Mouse (Mus musculus) heart, embryonic 11.5 days (tissue): ENCODE measurements at regions not wholly inside any gene's neighbourhood (a gene's known extent, or its start where the extent isn't known, plus 50 kb on each side); places are given as distances from the start of the nearest gene placed in this dataset.

ENCODE experiments used
- ATAC-seq: fragments of 200-750 bp; cut with Nextera tagmentation; replicated peaks from 2 replicates; pipeline ENCODE4 v1.8.0; 2017; ENCODE audit warnings: moderate library complexity; ENCODE audit not compliant: insufficient number of reproducible peaks, low FRiP score, low TSS enrichment
- H3K27ac ChIP-seq: fragments of 300-500 bp; sonication (generic); 2 replicates; pipeline ENCODE4 v1.5.1; 2014; ENCODE audit warnings: mild to moderate bottlenecking, low read depth, low read length
- H3K27me3 ChIP-seq: fragments of 300-500 bp; sonication (generic); 2 replicates; pipeline ENCODE4 v1.6.1; 2014; ENCODE audit warnings: mild to moderate bottlenecking, low read length, mixed read lengths; ENCODE audit not compliant: control insufficient read depth, insufficient read depth
- H3K36me3 ChIP-seq: fragments of 300-500 bp; sonication (generic); 2 replicates; pipeline ENCODE4 v1.6.1; 2014; ENCODE audit warnings: mild to moderate bottlenecking, low read length, moderate library complexity, mixed read lengths; ENCODE audit not compliant: control insufficient read depth, insufficient read depth
- H3K4me1 ChIP-seq: fragments of 300-500 bp; sonication (generic); 2 replicates; pipeline ENCODE4 v1.6.1; 2014; ENCODE audit warnings: low read length; ENCODE audit not compliant: control insufficient read depth, insufficient read depth
- H3K4me2 ChIP-seq: fragments of 300-500 bp; sonication (generic); 2 replicates; pipeline ENCODE4 v1.6.1; 2014; ENCODE audit warnings: mild to moderate bottlenecking, moderate library complexity
- H3K4me3 ChIP-seq: fragments of 300-500 bp; sonication (generic); 2 replicates; pipeline ENCODE4 v1.5.1; 2014; ENCODE audit warnings: low read depth, low read length
- H3K9ac ChIP-seq: fragments of 300-500 bp; sonication (generic); 2 replicates; pipeline ENCODE4 v1.6.1; 2014; ENCODE audit warnings: mild to moderate bottlenecking, low read depth, low read length, moderate library complexity
- H3K9me3 ChIP-seq: fragments of 300-500 bp; sonication (generic); replicated peaks from 2 replicates; pipeline ENCODE4 v1.6.1; 2016; ENCODE audit warnings: low read length; ENCODE audit not compliant: control insufficient read depth
- WGBS: fragments of 180-500 bp; shearing (Covaris S2); extraction: QIAGEN DNeasy Blood & Tissue Kit; methylation state at CpG from one replicate; pipeline ENCODE4 v1.1.7; 2014; ENCODE audit not compliant: insufficient replicate concordance; 5-methylcytosine and 5-hydroxymethylcytosine counted together

- no peak overlapping the region for H3K9ac ChIP-seq
- H3K27ac ChIP-seq = no peak overlapping the region
- H3K27me3 ChIP-seq = no peaks in the 10 kb centered on the region
- no peaks in the 10 kb centered on the region for H3K9me3 ChIP-seq
- no peak overlapping the region for H3K4me2 ChIP-seq
- H3K36me3 ChIP-seq = no peaks in the 10 kb centered on the region
- WGBS = 83% methylated on average over 4 of the region's 4 CpGs
- no peaks in the 10 kb centered on the region for H3K4me1 ChIP-seq
- no peak for ATAC-seq
- H3K4me3 ChIP-seq = no peak overlapping the region
Observed at GRCm38 (mm10) chr17:49149896-49150295, 217.7 kb downstream of the Lrfn2 start.

DNA sequence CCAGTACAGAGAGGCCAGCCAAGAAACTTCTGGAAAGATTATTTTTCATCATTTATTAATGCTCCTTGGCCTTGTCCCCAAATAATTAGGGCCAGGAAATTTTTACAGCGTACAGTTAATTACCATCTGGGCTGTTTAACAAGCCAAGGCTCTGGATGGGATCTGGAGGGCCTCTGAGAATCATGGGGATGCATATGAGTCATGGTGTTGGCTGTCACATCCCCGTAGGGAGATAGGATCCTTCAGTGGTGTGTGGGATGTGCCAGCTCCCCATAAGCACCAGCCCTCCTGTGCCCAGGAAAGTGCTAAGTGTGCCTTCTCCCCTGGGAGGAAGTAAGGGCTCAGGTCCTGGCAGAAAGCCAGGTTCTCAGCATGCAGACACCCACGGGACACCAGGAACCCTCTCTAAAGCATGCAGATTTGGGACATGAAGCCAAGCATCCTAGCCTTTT lies 218.8 kb downstream of the Lrfn2 start:
- no peaks in the 10 kb centered on the region for H3K36me3 ChIP-seq
- H3K4me1 ChIP-seq = no peaks in the 10 kb centered on the region
- H3K9me3 ChIP-seq = no peaks in the 10 kb centered on the region
- H3K4me3 ChIP-seq = no peak overlapping the region
- no peak for ATAC-seq
- H3K9ac ChIP-seq = no peak overlapping the region
- no peaks in the 10 kb centered on the region for H3K27me3 ChIP-seq
- 63% methylated on average over 3 of the region's 3 CpGs for WGBS
- H3K27ac ChIP-seq = no peak overlapping the region
- no peak overlapping the region for H3K4me2 ChIP-seq

DNA sequence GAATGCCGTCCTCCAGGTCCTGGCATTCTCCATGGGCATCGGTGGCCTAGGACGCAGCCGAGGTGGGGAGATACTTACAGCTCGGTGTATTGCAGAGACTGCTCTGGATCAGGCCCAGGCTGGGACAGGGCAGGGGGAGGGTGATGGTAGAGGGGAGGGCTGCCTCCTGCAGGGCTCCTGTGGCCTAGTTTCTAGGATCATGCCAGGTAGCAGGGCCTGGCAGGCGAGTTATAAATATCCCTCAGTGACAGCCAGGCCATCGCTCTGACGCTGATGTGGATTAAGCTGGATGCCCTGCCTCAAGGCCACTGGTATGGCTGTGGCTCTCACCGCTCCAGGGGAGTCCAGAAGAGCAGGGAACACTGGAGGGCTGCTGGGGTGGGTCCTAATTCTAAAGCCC lies 221.8 kb downstream of the Lrfn2 start:
- no peak overlapping the region for H3K9ac ChIP-seq
- H3K27ac ChIP-seq = no peak overlapping the region
- no peak for ATAC-seq
- no peak overlapping the region for H3K4me2 ChIP-seq
- peaks cover 4% of the 10 kb centered on the region; the same call in 1 of the 2 replicates for H3K27me3 ChIP-seq
- no peaks in the 10 kb centered on the region for H3K36me3 ChIP-seq
- H3K9me3 ChIP-seq = no peaks in the 10 kb centered on the region
- WGBS = 69% methylated on average over 9 of the region's 9 CpGs
- no peaks in the 10 kb centered on the region for H3K4me1 ChIP-seq
- no peak overlapping the region for H3K4me3 ChIP-seq

GRCm38 (mm10) chr17:49155001-49155515 lies 222.9 kb downstream of the Lrfn2 start:
- ATAC-seq = no peak
- Histone ChIP-seq H3K27ac (no peak overlapping the region), H3K9me3 (no peaks in the 10 kb centered on the region), H3K36me3 (no peaks in the 10 kb centered on the region), H3K9ac (no peak overlapping the region), H3K27me3 (peaks cover 4% of the 10 kb centered on the region; the same call in 1 of the 2 replicates), H3K4me2 (no peak overlapping the region), H3K4me3 (no peak overlapping the region), H3K4me1 (no peaks in the 10 kb centered on the region)
- WGBS = 79% methylated on average over 9 of the region's 9 CpGs

- H3K9ac ChIP-seq = no peak overlapping the region
- no peak for ATAC-seq
- H3K27ac ChIP-seq = no peak overlapping the region
- H3K36me3 ChIP-seq = no peaks in the 10 kb centered on the region
- WGBS = 58% methylated on average over 2 of the region's 2 CpGs
- no peaks in the 10 kb centered on the region for H3K9me3 ChIP-seq
- H3K27me3 ChIP-seq = peaks cover 4% of the 10 kb centered on the region; the same call in 1 of the 2 replicates
- no peaks in the 10 kb centered on the region for H3K4me1 ChIP-seq
- H3K4me3 ChIP-seq = no peak overlapping the region
- H3K4me2 ChIP-seq = no peak overlapping the region
Observed at GRCm38 (mm10) chr17:49157586-49157985, 225.4 kb downstream of the Lrfn2 start.

DNA sequence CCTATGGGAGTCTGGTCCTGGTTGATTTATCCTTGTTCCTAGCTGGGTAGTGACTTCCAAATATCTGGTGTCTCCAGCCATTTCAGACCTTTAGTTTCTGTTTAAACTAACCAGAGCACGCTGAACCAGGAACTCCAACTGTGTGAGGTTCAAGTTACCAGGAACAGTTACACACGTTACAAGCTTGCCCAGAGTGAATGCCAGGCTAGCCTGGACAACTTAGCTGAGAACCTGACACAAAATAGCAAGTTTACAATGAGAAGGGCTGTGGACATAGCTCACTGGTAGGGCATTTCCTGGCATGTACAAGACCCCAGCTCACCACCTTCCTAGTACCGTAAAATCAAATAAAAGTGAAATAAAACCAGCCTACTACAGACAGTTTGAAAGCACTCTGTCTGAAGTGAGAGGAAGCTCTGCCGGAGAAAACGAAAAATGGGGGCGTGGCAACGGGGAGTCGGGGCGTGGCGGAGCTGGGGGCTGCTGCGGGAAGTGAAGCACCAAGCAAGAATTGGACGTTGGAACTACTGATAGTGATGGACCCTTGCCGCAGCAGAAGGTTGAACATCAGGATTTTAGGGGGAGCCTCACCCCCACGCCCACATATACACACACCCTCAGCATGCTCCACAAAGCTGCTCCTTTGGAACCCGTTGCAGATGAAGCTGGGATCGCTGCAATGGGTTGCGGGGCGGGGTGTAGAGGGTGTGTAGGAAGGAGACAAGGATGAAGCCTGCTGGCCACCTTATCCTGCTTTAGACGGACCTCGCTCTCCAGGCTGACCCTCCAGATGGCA lies 239.3 kb downstream of the Lrfn2 start:
- peaks cover 9% of the 10 kb centered on the region; the same call in 1 of the 2 replicates for H3K4me1 ChIP-seq
- peaks cover 43% of the 10 kb centered on the region for H3K27me3 ChIP-seq
- no peak overlapping the region for H3K27ac ChIP-seq
- no peaks in the 10 kb centered on the region for H3K9me3 ChIP-seq
- peak overlapping the region; percentile 73 for H3K4me2 ChIP-seq
- H3K36me3 ChIP-seq = no peaks in the 10 kb centered on the region
- no peak overlapping the region for H3K9ac ChIP-seq
- WGBS = 10% methylated on average over 20 of the region's 20 CpGs
- ATAC-seq = no peak
- H3K4me3 ChIP-seq = peak overlapping the region; percentile 34

- no peak for ATAC-seq
- 9% methylated on average over 15 of the region's 15 CpGs for WGBS
- no peak overlapping the region for H3K9ac ChIP-seq
- no peaks in the 10 kb centered on the region for H3K36me3 ChIP-seq
- peaks cover 9% of the 10 kb centered on the region; the same call in 1 of the 2 replicates for H3K4me1 ChIP-seq
- H3K27ac ChIP-seq = no peak overlapping the region
- H3K4me2 ChIP-seq = peak overlapping the region; percentile 73
- no peaks in the 10 kb centered on the region for H3K9me3 ChIP-seq
- peak overlapping the region; percentile 34 for H3K4me3 ChIP-seq
- H3K27me3 ChIP-seq = peaks cover 46% of the 10 kb centered on the region
Observed at GRCm38 (mm10) chr17:49172052-49172799, 240.0 kb downstream of the Lrfn2 start.

DNA sequence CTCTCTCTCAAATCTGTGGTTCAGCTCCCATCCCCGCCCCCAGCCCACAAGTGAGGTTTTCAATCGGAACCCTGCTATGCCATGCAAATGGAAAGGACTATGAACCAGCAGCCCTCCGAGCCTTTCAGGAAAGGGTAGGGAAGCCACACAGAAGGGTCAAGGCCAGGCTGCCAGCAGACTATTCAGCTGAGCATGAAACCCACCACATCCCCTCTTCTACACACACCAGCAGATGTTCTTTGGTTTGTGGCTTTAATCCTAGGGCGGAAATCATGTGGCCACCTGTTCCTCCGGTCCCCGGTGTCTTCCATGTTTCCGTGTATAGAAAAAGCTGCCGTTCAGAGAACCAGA lies 240.6 kb downstream of the Lrfn2 start:
- Histone ChIP-seq H3K4me1 (peaks cover 9% of the 10 kb centered on the region; the same call in 1 of the 2 replicates), H3K4me2 (no peak overlapping the region), H3K27me3 (peaks cover 47% of the 10 kb centered on the region), H3K9me3 (no peaks in the 10 kb centered on the region), H3K4me3 (no peak overlapping the region), H3K9ac (no peak overlapping the region), H3K36me3 (no peaks in the 10 kb centered on the region), H3K27ac (no peak overlapping the region)
- no peak for ATAC-seq
- 64% methylated on average over 8 of the region's 8 CpGs for WGBS
